Mouse (Mus musculus) adrenal gland, adult 18-20 months (tissue): ENCODE results near the gene C330021F23Rik. TPM values are rescaled to one million over a fixed set of nuclear protein-coding genes. Genes with fewer than 3 reads are reported as not detected.
A peak's percentile ranks its signal among the peaks of the same experiment; 100 is the strongest.

ENCODE experiments used
- DNase-seq, 2 experiments: peaks; one replicate each; pipeline ENCODE4 v3.0.0; 2021 to 2022; ENCODE audit warnings: low spot score in 2 of 2
- total RNA-seq, 2 experiments: library from RNA; stranded (reverse); gene quantifications; 1 replicate in 1 of 2; 2 replicates in 1 of 2; pipeline ENCODE4 v1.2.3; 2021

The C330021F23Rik gene
- total RNA-seq, 2 experiments from 2014 or later, result 0.38 TPM; not detected in 1

DNA sequence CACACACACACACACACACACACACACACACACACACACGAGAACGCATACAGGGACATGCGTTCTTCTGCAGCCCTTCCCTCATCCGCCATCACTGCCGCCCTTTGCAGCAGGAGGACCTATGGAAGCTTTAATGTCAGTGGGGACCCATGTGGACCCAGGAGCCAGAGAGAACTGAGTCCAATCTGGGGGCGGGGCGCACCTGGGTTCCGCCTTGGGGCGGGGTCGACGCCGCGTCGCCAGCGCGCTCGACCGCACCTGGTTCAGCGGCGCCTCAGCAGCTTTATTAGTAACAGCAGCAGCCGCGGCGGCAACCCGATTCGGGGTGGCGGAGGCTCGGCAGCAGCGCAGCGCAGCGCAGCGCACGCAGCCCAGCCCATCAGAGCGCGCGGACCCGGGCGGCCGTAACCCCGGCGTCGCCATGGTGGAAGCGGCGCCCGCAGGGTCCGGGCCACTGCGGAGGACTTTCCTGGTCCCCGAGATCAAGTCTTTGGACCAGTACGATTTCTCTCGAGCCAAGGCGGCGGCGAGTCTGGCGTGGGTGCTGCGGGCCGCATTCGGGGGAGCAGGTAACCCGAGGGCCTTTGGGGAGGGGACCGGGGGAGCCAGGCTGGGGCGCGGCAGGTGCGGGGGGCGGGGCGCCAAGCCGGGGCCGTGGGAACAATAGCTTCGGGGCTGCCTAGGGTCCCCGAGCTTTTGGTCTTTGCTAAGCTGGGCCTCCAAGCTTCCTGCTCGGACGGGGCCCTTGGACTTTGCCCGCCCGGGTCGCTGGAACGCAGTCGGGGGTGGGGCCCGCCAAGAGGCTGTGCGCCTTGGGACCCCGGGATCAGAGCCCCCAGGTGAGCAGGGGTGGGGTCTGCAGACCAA is 19.8 kb downstream of the C330021F23Rik start:
- peak; percentile 43 to 49 for DNase-seq

DNA sequence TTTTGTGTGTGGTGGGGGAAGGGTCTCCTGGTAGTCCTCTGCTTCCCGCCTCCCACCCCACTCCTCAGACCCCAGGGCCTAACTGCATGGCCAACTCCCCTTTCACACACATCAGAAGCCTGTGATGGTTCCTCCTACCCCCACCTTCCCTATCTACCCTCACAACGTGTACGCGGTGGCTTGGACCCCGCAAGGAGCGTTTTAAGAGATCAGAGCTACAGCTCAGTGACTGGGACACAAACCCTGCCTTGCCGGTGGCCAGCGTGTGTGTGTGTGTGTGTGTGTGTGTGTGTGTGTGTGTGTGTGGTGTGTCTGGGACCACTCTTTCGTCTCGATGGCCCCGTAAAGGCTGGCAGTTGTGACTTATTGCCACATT is 20.5 kb downstream of the C330021F23Rik start:
- no peak for DNase-seq

DNA sequence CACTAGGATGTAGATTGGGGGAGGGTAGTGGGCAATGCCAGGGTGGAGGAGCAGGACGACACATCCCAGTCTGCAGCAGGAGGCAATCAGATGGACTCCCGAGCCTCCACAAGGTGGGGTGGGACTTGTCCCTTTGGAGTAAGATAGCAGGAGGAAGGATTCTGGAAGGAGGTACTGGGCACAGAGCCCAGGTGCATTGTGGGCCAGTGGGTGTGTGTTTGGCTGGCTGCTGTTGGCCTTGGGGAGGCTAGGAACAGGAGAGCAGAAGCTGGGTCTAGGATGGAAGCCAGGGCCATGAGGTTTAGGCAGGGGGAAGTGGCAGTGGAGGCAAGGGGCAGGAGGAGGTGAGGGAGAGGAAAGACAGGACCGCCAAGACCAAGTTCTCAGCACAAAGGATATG is 25.7 kb downstream of the C330021F23Rik start:
- no peak for DNase-seq

DNA sequence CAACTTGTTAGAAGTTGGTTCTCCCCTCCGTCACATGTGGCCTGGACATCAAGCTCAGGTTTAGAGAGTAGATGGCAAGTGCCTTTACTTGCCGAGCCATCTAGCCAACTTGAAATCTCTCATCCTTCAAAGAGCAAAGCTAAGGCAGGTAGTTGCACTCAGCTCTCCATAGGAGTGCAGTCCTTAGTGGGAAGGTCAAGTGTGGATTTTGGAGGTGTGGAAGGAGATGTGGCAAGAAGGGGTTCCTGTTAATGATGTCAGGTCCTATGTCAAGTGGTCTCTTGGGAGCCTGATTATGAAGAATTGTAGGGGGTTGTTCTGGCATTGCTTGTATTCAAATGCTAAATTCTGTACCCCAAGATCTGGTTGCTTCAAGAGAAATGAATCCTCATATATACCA is 26.7 kb downstream of the C330021F23Rik start:
- no peak for DNase-seq

DNA sequence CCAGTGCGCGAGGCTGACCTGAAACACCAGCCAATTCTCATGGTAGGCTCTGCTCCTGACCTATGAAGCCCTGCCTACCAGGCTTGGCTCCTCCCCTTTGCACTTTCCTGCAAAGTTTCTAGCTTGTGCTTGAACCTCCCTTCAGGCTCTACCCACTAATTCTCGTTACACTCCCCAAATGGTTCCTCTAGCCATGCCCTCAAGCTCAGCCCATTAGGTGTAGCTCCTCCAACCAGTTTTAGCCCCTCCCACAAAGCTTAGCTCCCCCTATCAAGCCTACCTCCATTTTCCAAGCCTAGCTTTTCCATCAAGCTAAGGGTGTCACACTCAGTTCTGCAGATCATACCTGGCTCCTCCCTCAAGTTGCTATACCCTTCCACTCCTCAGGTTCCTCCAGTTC is 30.3 kb downstream of the C330021F23Rik start:
- DNase-seq, result no peak

DNA sequence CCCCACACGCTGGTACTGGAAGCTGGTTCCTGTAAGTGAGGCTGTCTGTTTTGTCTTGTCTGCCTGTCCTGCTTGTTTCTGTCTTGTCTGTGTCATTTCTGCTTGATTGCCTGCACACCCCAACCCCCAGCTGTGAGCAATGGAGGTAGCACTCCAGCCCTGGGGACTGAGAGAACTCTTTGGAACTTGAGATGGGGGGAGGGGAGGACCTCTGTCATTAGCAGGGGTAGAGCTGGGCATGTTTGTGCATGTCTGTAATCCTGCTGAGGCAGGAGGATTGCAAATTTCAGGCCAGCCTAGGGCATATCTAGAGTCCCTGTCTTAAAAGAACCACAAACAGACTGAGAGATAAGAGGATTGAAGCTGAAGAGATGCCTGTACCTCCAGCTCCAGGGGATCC is 31.4 kb downstream of the C330021F23Rik start:
- DNase-seq, result no peak

DNA sequence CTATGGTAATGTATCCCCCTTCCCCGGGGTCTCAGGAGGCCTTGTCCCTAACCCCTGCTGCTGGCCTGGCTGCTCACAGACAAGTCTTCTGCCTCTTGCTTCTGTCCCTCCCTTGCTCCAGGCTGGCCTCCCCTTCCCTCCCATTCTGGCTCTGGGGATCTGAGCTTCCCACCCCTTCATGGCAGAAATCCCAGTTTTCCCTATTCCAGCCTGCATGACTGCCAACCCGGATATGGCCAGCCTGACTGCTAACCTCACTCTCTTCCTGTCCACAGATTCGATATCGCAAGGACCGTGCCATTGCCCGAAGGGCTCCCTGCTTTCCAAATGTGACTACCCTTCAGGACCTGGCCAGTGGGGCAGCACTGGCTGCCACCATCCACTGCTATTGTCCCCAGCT is 32.6 kb downstream of the C330021F23Rik start:
- no peak for DNase-seq

DNA sequence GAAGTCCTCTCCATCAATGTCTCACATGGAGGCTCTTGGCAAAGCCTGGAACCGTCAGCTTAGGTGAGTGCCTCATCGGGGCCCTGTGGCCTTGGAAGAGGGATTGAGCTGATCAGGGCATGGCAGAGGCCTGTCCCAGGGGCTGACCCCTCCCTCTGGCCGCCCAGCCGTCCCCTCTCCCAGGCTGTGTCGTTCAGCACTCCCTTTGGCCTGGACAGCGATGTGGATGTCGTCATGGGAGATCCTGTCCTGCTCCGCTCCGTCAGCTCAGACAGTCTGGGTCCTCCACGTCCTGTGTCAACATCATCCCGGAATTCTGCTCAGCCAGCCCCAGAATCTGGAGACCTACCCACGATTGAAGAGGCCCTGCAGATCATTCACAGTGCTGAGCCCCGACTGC is 35.6 kb downstream of the C330021F23Rik start:
- DNase-seq, result no peak

DNA sequence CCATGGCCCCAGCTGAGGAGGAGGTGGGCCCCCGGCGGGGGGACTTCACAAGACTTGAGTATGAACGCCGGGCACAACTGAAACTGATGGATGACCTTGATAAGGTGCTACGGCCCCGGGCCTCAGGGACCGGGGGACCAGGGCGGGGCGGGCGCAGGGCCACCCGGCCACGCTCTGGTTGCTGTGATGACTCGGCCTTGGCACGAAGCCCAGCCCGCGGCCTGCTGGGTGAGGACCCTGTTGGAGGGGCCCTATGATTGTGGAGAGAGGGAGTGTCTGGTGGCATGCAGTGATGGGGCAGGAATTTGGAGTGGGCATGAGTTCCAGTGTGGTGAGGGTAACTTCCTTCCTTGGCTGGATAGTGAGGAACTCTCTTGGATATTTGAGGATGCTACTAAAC is 38.8 kb downstream of the C330021F23Rik start:
- DNase-seq, result no peak

DNA sequence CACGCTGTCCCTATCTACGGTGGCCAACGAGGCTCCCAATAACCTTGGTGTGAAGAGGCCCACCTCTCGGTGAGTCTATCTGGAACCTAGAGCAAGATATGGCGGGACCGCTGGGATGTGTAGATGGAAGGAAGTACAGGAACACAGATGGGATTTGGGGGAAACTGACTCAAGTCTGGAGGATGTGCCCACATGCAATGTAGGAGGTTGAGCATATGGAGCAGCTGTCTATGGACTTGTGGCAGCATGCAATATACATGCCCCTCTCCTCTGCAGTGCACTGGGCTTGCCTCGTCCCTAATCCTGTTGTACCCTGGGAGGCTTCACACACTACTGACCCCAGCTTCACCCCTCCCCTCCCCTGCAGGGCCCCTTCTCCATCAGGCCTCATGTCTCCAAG is 40.0 kb downstream of the C330021F23Rik start:
- DNase-seq, result no peak

DNA sequence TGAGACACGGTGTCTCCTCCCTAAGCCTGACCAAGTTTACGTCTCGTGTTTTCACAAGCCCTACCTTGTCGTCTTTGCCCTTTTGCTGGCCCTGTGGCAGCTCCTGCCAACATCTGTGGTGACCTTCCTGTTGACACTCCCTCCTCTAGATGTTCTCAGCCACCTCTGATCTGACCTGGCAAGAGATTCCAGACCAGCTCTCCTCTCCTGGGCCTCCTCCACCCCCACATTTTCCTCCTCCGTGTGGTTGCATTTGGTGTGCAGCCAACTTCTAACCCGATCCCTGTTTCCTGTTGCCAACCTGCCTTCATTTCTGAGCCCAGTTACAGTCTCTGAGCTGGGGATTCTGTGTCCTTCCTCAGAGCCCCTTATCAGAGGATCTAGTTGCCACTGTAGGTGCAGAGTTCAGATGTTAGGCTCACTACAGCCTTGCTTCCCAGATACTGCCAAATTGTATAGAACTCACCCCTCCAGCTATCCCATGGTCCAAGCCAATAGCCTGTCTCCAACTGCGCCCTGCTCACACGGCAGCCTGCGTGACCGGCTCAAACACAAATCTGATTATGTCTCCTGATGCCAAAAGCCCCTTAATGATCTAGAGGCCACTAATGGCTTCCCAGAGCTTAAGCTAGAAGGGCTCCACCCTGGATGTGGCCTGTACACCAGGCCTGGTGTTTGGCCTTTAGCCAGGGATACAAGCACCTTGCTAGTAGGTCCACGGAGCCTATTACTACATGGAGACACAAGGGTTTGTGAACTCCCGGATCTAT is 41.4 kb downstream of the C330021F23Rik start:
- no peak for DNase-seq

DNA sequence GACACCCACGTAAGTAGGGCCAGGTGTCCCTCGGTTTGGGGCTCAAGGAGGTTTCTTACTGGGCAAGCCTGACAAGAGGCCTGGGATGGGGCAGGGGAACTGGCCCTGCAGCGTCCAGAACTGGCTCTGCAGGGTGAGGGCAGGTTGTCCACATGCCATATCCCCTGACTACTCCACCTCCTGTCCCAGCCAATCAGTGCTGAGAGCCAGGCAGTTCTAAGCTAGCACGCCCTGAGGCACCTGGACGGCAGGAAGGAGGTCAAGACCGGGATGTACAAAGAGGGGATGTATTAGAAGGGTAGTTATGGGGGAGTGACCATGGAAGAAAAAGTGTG is 42.0 kb downstream of the C330021F23Rik start:
- no peak for DNase-seq

DNA sequence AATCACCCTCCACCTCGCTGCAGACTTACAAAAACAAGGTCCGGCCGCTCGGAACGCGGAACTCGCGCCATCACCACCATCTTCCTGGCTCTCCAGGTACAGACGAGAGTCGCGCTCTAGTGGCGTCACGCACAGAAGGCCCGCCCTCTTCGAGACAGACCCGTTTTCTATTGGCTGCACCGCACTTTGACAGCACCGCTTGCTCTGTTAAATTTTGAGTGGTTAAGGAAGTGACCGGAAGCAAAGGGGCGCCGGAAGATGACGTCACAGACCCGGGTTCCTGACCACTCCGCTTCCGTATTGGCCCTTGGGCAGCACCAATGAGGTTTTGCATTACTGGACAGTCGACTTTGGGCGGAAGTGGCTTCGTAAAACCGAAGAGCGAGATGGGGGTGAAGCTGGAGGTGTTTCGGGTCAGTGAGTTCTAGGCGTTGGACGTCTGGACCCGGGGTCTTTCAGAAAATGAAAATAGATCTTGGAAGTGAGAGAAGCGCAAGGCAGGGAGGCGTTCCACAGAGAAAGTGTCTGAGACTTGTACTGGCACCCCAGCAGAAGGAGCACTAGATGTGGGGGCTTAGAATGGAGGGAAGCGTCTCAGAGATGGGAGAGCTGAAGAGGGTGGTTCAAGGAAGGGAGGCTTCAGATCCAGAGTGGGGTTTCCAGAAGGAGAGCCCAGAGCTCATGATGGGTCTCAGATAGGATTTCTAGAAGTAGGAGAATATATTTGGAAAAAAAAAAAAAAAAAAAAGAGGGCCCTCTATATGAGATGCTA is 53.6 kb downstream of the C330021F23Rik start, which contains the start of the genes Xab2 and Pet100:
Gene Xab2 (minus strand): TSS at position 118 of the 772 bp plus-strand sequence.
Gene Pet100 (plus strand): TSS at position 350 of the 772 bp plus-strand sequence.
- peak; percentile 94 to 95 for DNase-seq

DNA sequence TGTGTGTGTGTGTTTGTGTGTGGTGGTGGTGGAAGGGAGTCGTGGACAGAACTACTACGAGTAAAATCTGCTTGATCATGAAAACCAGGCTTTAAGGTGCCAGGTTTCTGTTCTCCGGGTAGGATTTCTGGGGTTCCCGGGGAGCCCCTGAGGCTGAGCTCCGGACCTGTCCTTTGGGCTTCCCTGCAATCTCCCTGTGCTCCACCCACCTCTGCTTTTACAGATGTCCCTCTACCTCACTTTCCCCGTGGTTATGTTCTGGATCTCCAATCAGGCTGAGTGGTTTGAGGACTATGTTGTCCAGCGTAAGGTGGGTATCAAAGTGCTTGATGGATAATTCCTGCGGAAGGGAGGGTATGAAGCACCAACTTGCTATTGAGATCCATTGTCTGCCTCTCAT is 54.3 kb downstream of the C330021F23Rik start:
- no peak for DNase-seq

DNA sequence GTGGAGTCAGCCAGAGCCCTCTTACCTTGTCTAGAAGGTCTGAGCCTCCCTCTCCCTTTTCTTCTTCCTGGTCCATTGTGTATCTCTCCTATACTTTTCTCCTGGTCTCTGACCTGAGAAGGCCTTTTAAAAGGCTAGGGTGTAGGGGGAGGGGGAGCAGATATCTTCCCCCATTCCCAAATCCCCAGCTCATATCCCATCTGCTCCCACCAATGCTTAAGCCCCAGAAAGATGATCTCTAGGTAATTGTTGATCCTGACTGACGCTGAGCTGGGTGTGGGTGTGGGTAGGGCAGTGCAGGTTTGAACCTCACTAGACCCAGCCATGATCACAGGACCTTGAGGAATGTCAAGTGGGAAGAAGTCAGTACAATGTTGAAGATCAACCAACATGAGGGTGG is 57.7 kb downstream of the C330021F23Rik start, which contains the start of gene Pcp2:
Gene Pcp2 (minus strand): TSS at position 101 of the 400 bp plus-strand sequence.
- DNase-seq, result no peak

DNA sequence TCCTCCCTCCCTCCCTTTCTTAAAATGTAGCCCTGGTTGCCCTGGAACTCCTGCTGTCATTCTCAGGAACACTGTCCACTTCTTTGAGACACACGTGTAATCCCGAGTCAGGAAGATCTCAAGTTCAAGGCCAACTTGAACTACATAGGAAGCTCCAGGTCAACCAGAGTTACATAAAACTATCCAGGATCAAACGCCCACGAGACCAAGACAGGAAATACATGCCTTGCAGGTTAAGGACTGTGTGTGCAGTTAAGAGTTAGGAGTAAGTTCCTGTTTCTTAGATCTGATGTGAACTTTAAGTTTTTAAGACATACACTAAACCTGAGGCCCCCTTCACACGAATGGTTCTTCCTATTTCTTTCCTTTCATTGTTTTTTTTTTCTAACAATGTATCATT is 59.2 kb downstream of the C330021F23Rik start:
- no peak for DNase-seq

DNA sequence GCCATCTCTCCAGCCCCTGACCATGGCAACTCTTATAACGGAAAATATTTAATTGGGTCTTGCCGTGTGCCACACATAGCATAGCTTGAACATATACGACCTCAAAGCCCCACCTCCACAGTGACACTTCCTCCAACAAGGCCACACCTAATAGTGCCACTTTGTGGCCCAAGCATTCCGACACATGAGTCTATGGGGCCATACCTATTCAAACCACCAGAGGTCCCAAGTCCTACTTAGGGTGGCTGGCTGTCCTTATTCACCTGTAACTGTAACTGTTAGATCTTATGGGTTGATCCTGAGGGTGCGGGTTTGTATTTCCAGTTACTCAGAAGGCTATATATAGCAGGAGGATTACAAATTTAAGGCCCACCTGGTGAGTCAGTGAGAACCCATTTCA is 60.2 kb downstream of the C330021F23Rik start:
- no peak for DNase-seq

DNA sequence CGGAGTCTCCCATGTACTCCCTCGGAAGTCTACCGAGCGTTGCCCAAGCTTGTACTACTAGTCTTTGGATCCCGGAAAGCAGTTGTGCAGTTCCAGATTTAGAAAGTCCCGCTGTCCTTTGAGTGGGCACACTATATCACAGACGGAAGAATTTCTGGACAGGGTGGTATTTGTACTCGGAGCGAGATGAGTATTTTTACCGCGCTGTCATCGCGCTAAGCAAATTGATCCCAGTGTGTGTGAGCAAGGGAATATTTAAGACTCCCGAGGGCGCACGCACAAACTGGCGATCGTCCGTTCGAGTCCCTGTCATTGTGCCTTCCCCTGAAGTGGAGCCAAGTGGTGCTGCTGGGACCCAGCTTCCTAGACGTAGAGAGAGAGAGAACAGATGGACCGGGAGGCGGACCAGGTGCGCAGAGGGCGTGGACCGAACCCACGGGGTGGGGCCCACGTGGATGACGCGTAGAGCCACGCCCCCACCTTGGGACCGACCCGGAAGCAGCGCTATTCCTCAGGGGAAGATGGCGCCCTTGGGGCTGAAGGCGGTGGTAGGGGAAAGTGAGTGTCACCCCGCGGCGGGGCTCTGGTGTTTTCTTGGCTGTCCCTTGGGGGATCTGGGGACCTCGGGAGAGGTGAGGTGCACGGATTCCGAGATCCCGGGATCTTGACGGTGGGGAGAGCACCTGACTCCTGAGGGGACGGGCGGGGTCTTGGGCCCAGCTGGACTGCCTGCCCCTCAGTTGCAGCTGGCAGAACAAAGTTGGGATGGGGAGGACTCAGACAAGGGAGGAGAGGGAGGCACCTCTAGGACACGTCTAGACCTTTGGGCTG is 63.1 kb downstream of the C330021F23Rik start, which contains the start of gene Stxbp2:
Gene Stxbp2 (plus strand): TSS at position 309 of the 831 bp plus-strand sequence.
- peak; percentile 69 to 70 for DNase-seq

DNA sequence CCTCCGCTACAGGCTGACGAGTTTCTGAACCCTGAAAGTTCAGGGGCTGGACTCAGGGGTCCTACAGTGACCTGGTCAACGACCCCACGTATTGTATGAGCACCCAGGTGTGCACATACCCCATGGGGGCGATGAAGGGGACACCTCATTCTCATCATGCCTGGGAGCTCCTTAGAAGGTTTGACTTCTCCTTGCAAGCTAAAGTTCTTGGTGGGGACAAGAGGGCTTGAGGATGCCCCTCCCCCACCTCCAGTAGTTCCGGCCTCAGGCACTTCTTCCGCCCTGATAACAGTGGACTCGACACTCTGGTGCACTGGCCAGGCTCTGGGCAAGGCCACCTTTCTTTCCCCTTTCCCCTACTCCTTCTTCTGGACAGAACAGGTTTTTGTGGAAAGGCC is 63.7 kb downstream of the C330021F23Rik start:
- no peak for DNase-seq
